Mouse (Mus musculus) spleen, adult 2 months (tissue): Measurements from ENCODE around the gene Cped1.

Experiments used
- CTCF ChIP-seq: fragments of 200-500 bp; IDR thresholded peaks from 2 replicates; pipeline ENCODE4 v1.5.1; 2011; ENCODE audit warnings: mild to moderate bottlenecking, inconsistent platforms; ENCODE audit not compliant: insufficient read depth, insufficient read length, insufficient replicate concordance; ENCODE audit errors: extremely low read depth
- POLR2A ChIP-seq: fragments of 200-500 bp; IDR thresholded peaks from 2 replicates; pipeline ENCODE4 v1.6.1; 2011; ENCODE audit warnings: low read depth, low read length, inconsistent platforms

DNA sequence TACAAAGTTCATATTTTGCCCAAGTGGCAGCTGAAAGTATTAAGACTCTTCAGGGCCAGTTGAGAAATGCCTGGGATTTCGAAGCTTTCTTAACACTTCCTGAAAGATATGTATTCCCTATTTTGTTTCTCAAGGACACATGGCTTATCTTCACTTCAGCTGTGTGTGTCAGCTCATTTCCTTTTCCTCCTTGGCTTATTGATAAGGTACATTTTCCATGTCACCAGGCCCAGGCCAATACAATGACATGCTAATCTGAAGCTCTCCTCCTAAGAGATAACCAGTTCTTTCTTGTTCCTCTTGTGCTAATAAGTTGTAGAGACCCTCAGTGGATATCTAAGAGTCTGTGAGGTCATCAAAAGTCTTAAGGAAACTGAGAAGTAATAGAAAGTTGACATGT, 4.6 kb upstream of the Cped1 start:
- TF ChIP-seq CTCF = no peak
- no peak for TF ChIP-seq POLR2A
